Comparison of ENCODE assay signal across 8 mouse cellular contexts in genomic region chr4:101601758-101602157, GRCm38 (mm10). TPM values are rescaled to one million over a fixed set of nuclear protein-coding genes. Genes with fewer than 3 reads are reported as not detected.
DNase-seq lines count a peak whose midpoint lies in the region; ATAC-seq and TF ChIP-seq lines count a peak whose summit lies in the region.
"Had no signal": no experiment of that assay in that cellular context is flagged by ENCODE, and none has a peak within 500 bp of the region (broad histone marks: within the 10 kb centered on the region; RNA-seq: fewer than 3 reads in every experiment).

No protein-coding gene starts in this region.

- H3K4me2 ChIP-seq in limb, embryonic 11.5 days (ENCODE audit: low read depth, severe bottlenecking), result no peak overlapping the region
- no peak overlapping the region for H3K4me2 ChIP-seq in liver, postnatal 0 days (ENCODE audit: low read depth, low read length)
- H3K4me2 ChIP-seq: heart, embryonic 15.5 days had no signal

- H3K27ac ChIP-seq in limb, embryonic 11.5 days (replicated peaks; ENCODE audit: low read depth, low read length), result no peak overlapping the region
- H3K27ac ChIP-seq in limb, embryonic 10.5 days, result no peak overlapping the region
- no peak overlapping the region for H3K27ac ChIP-seq in bone marrow, adult 2 months (ENCODE audit: control insufficient read depth, insufficient read depth, low read depth, low read length, poor library complexity)
- H3K27ac ChIP-seq in liver, postnatal 0 days (ENCODE audit: low read depth), result no peak overlapping the region
- H3K27ac ChIP-seq: heart, embryonic 15.5 days had no signal

- DNase-seq in limb, embryonic 11.5 days (ENCODE audit: low spot score), result peak; percentile 40
- no peak for DNase-seq in limb, embryonic 10.5 days (ENCODE audit: low spot score)
- peak; percentile 31 for DNase-seq in ES-CJ7 (ENCODE audit: low read depth, low spot score)
- DNase-seq in liver, postnatal 0 days, result peak; percentile 27
- DNase-seq in layer of hippocampus, adult 9-11 months, result no peak
- DNase-seq in heart, adult 9 months (ENCODE audit: low spot score in 2 of 2), result no peak

- 0 out of 2 replicates have a peak, but pooled peaks have one; percentile 20 for TF ChIP-seq CTCF in bone marrow, adult 2 months (IDR thresholded peaks at IDR 0.05; ENCODE audit: control insufficient read depth, insufficient read depth, low read length)
- TF ChIP-seq CTCF in liver, postnatal 0 days (IDR thresholded peaks at IDR 0.05; ENCODE audit: low read depth), result peak; percentile 55

- ATAC-seq in limb, embryonic 11.5 days (ENCODE audit: insufficient number of reproducible peaks, low FRiP score, low TSS enrichment, low read depth), result no peak
- no peak for ATAC-seq in liver, postnatal 0 days

- no peaks in the 10 kb centered on the region for H3K27me3 ChIP-seq in limb, embryonic 11.5 days (ENCODE audit: control insufficient read depth, insufficient read depth, low read length)
- H3K27me3 ChIP-seq in limb, embryonic 10.5 days (ENCODE audit: low read depth, poor library complexity, severe bottlenecking), result no peaks in the 10 kb centered on the region
- H3K27me3 ChIP-seq in liver, postnatal 0 days (ENCODE audit: insufficient read depth, low read length), result no peaks in the 10 kb centered on the region
- H3K27me3 ChIP-seq: heart, embryonic 15.5 days had no signal

- no peaks in the 10 kb centered on the region for H3K4me1 ChIP-seq in limb, embryonic 11.5 days (ENCODE audit: control insufficient read depth, insufficient read depth, low read length)
- H3K4me1 ChIP-seq in limb, embryonic 10.5 days, result no peaks in the 10 kb centered on the region
- H3K4me1 ChIP-seq in bone marrow, adult 2 months (ENCODE audit: control insufficient read depth, insufficient read depth, low read length), result no peaks in the 10 kb centered on the region
- no peaks in the 10 kb centered on the region for H3K4me1 ChIP-seq in liver, postnatal 0 days (ENCODE audit: insufficient read depth)
- H3K4me1 ChIP-seq: heart, embryonic 15.5 days had no signal

- TF ChIP-seq POLR2A in bone marrow, adult 2 months (IDR thresholded peaks at IDR 0.05; ENCODE audit: borderline replicate concordance, control insufficient read depth, low read depth, low read length), result no peak

- H3K9ac ChIP-seq in limb, embryonic 11.5 days (ENCODE audit: low read length), result no peak overlapping the region
- no peak overlapping the region for H3K9ac ChIP-seq in liver, postnatal 0 days (replicated peaks)
- H3K9ac ChIP-seq: heart, embryonic 15.5 days had no signal

- H3K36me3 ChIP-seq in limb, embryonic 11.5 days (ENCODE audit: control insufficient read depth, insufficient read depth, low read length), result no peaks in the 10 kb centered on the region
- no peaks in the 10 kb centered on the region for H3K36me3 ChIP-seq in limb, embryonic 10.5 days
- no peaks in the 10 kb centered on the region for H3K36me3 ChIP-seq in liver, postnatal 0 days (replicated peaks; ENCODE audit: insufficient read depth, low read length)
- H3K36me3 ChIP-seq: heart, embryonic 15.5 days had no signal

- TF ChIP-seq EP300 in liver, postnatal 0 days (IDR thresholded peaks at IDR 0.05; ENCODE audit: low read depth), result no peak

- H3K4me3 ChIP-seq in limb, embryonic 11.5 days (ENCODE audit: low read depth, low read length), result no peak overlapping the region
- no peak overlapping the region for H3K4me3 ChIP-seq in limb, embryonic 10.5 days
- no peak overlapping the region for H3K4me3 ChIP-seq in bone marrow, adult 2 months (replicated peaks; ENCODE audit: control insufficient read depth, low read depth, low read length)
- no peak overlapping the region for H3K4me3 ChIP-seq in liver, postnatal 0 days (ENCODE audit: low read depth, low read length)
- H3K4me3 ChIP-seq: heart, embryonic 15.5 days had no signal

- no peaks in the 10 kb centered on the region for H3K9me3 ChIP-seq in limb, embryonic 11.5 days (ENCODE audit: control insufficient read depth, low read length)
- no peaks in the 10 kb centered on the region for H3K9me3 ChIP-seq in limb, embryonic 10.5 days (replicated peaks)
- H3K9me3 ChIP-seq in liver, postnatal 0 days (ENCODE audit: low read length), result no peaks in the 10 kb centered on the region
- H3K9me3 ChIP-seq: heart, embryonic 15.5 days had no signal

RNA-seq across cellular contexts. Expression of gene Leprot, which starts 45.8 kb away (rescaled TPM):
- polyA plus RNA-seq in limb, embryonic 11.5 days (2014; fragmentation: Nextera tagmentation; extraction: Ambion mirVana), result 59.4 and 60.8 TPM in 2 replicates
- polyA plus RNA-seq in limb, embryonic 10.5 days (2016; fragmentation: Nextera tagmentation; extraction: Ambion mirVana), result 54.6 and 64.8 TPM in 2 replicates
- 18.7 and 30.9 TPM in 2 replicates for polyA plus RNA-seq in bone marrow, adult 2 months (2011; ENCODE audit: insufficient read depth, insufficient read length, low replicate concordance, missing spikeins)
- polyA plus RNA-seq in liver, postnatal 0 days (2015; fragmentation: Nextera tagmentation; extraction: Ambion mirVana), result 39.7 and 41.1 TPM in 2 replicates

Comparison
In these comparisons a context has a peak if more than half of its experiments do, and no peak if none do; other contexts are left out.
1. DNase-seq: peak in limb, embryonic 11.5 days (single experiment), ES-CJ7 (single experiment) and liver, postnatal 0 days (single experiment); none in limb, embryonic 10.5 days (single experiment), layer of hippocampus, adult 9-11 months (single experiment) and heart, adult 9 months (0 of 2).